Mouse (Mus musculus): Measurements from ENCODE around the gene Fcnb.

Gene Fcnb

DNA sequence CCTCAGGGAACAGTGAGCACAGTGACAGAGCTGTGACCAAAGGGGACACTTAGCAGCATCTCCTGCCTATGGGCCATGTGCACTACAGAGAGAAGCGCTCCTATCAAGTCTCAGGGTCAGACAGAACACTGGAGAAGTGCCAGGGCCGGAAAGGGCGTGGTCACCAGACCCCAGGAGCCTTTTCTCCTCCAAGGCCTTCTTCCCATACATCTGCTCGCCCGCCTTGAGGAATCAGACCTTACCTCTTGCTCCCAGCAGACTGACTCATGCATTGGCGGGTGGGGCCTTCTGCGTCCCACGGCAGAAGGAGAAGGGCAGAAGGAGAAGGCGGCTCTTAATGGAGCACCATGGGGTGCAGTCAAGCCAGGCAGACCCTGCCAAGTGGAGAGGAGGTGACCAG lies 52.8 kb downstream of the Fcnb start:
- DNase-seq (ENCODE audit: low spot score): no peak

All from ovary, postnatal 36 days (tissue).